Comparison of ENCODE assay signal across 21 mouse cellular contexts in the genomic region with DNA sequence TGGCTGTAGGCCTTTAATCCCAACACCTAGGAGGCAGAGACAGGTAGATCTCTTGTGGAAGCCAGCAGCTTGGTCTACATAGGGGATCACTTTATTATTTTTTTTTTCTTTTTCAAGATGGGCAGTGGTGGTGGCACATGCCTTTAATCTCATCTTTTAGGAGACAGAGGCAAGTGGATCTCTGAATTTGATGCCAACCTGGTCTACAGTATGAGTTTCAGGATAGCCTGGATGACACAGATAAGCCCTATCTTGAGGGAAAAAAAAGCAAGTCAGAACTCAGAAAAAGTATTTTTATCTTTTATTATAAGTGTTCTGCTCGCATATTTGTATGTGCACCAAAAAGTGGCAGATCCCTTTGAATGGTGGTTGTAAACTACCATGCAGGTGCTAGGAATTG. TPM values are rescaled to one million over a fixed set of nuclear protein-coding genes. Genes with fewer than 3 reads are reported as not detected.
DNase-seq lines count a peak whose midpoint lies in the region; ATAC-seq and TF ChIP-seq lines count a peak whose summit lies in the region.
"Had no signal": no experiment of that assay in that cellular context is flagged by ENCODE, and none has a peak within 500 bp of the region (broad histone marks: within the 10 kb centered on the region; RNA-seq: fewer than 3 reads in every experiment).

No protein-coding gene starts in this region.

- no peaks in the 10 kb centered on the region for H3K27me3 ChIP-seq in erythroblast, embryonic 14.5 days (ENCODE audit: control insufficient read depth)
- H3K27me3 ChIP-seq in liver, embryonic 14.5 days (ENCODE audit: control insufficient read depth, insufficient read depth, low read length): no peaks in the 10 kb centered on the region
- no peaks in the 10 kb centered on the region for H3K27me3 ChIP-seq in hindbrain, embryonic 13.5 days
- no peaks in the 10 kb centered on the region for H3K27me3 ChIP-seq in hindbrain, embryonic 12.5 days
- H3K27me3 ChIP-seq: CH12.LX; embryonic facial prominence, embryonic 12.5 days; heart, embryonic 15.5 days had no signal

- no peaks in the 10 kb centered on the region for H3K9me3 ChIP-seq in erythroblast, embryonic 14.5 days (ENCODE audit: control insufficient read depth, low read length)
- no peaks in the 10 kb centered on the region for H3K9me3 ChIP-seq in liver, embryonic 14.5 days (ENCODE audit: control insufficient read depth, low read length)
- no peaks in the 10 kb centered on the region for H3K9me3 ChIP-seq in hindbrain, embryonic 13.5 days
- H3K9me3 ChIP-seq in hindbrain, embryonic 12.5 days (replicated peaks): no peaks in the 10 kb centered on the region
- H3K9me3 ChIP-seq: embryonic facial prominence, embryonic 12.5 days; heart, embryonic 15.5 days had no signal

- peak; percentile 29 for DNase-seq in c-Kit-negative CD71-positive TER-119-positive erythroid progenitor cells, embryonic 14.5 days (ENCODE audit: low read depth, low spot score)
- DNase-seq in liver, embryonic 14.5 days (ENCODE audit: low read depth in 3 of 3, low spot score in 3 of 3): peak; percentile 52 to 56 (median 54)
- DNase-seq in left cerebral cortex, postnatal 14 days (ENCODE audit: low spot score in 2 of 2): no peak
- DNase-seq: adrenal gland, adult 2 months; adrenal gland, postnatal 25 days; cerebellum, adult 11 months; cerebellum, adult 8-10 months; cerebellum, postnatal 14 days; gastrocnemius, postnatal 14 days; heart, adult 2 months; heart, postnatal 36 days had no signal

- no peak for TF ChIP-seq CTCF in liver, embryonic 14.5 days (IDR thresholded peaks at IDR 0.05; ENCODE audit: low read depth)

- H3K4me1 ChIP-seq in erythroblast, embryonic 14.5 days (ENCODE audit: control insufficient read depth): peaks cover 41% of the 10 kb centered on the region
- peaks cover 11 to 13% of the 10 kb centered on the region in 2 experiments for H3K4me1 ChIP-seq in liver, embryonic 14.5 days (replicated peaks; ENCODE audit: control insufficient read depth in 2 of 2, insufficient read depth in 2 of 2, low read length in 1 of 2)
- H3K4me1 ChIP-seq in hindbrain, embryonic 13.5 days (replicated peaks): no peaks in the 10 kb centered on the region
- H3K4me1 ChIP-seq in hindbrain, embryonic 12.5 days: no peaks in the 10 kb centered on the region
- H3K4me1 ChIP-seq: embryonic facial prominence, embryonic 12.5 days had no signal

- WGBS in liver, embryonic 14.5 days (ENCODE audit: insufficient replicate concordance): 9% methylated on average over 1 of the region's 1 CpGs
- WGBS in hindbrain, embryonic 13.5 days: 100% methylated on average over 1 of the region's 1 CpGs
- WGBS in hindbrain, embryonic 12.5 days: 90% methylated on average over 1 of the region's 1 CpGs

- intact Hi-C loops in left cerebral cortex, postnatal 14 days (cut with DNase I): loop anchor here (5.0 kb wide), 1 partner anchor 34 kb away; no protein-coding TSS in a partner anchor

- peak; percentile 71 for TF ChIP-seq EP300 in liver, embryonic 14.5 days (IDR thresholded peaks at IDR 0.05; ENCODE audit: low read depth)

- H3K4me2 ChIP-seq in liver, embryonic 14.5 days (ENCODE audit: low read depth): peak overlapping the region; percentile 51
- H3K4me2 ChIP-seq in hindbrain, embryonic 13.5 days: no peak overlapping the region
- H3K4me2 ChIP-seq in hindbrain, embryonic 12.5 days (replicated peaks): no peak overlapping the region
- H3K4me2 ChIP-seq: embryonic facial prominence, embryonic 12.5 days; heart, embryonic 11.5 days; heart, embryonic 15.5 days had no signal

- H3K9ac ChIP-seq in liver, embryonic 14.5 days (replicated peaks): peak overlapping the region; percentile 34
- no peak overlapping the region for H3K9ac ChIP-seq in hindbrain, embryonic 13.5 days
- no peak overlapping the region for H3K9ac ChIP-seq in hindbrain, embryonic 12.5 days
- H3K9ac ChIP-seq: embryonic facial prominence, embryonic 12.5 days; heart, embryonic 15.5 days had no signal

- peaks cover 91% of the 10 kb centered on the region for H3K36me3 ChIP-seq in erythroblast, embryonic 14.5 days (ENCODE audit: control insufficient read depth)
- H3K36me3 ChIP-seq in liver, embryonic 14.5 days (replicated peaks; ENCODE audit: control insufficient read depth, insufficient read depth, low read depth): peaks cover 55% of the 10 kb centered on the region
- H3K36me3 ChIP-seq in hindbrain, embryonic 13.5 days: peaks cover 65% of the 10 kb centered on the region
- H3K36me3 ChIP-seq in hindbrain, embryonic 12.5 days: peaks cover 64% of the 10 kb centered on the region

- ATAC-seq in liver, embryonic 14.5 days (ENCODE audit: insufficient read depth): peak; percentile 84
- peak; percentile 83 for ATAC-seq in megakaryocyte progenitor cell, adult 5-6 weeks (replicated peaks; ENCODE audit: poor library complexity)
- no peak for ATAC-seq in hindbrain, embryonic 13.5 days (ENCODE audit: low FRiP score)
- no peak for ATAC-seq in hindbrain, embryonic 12.5 days (ENCODE audit: low FRiP score)
- ATAC-seq: forebrain, embryonic 16.5 days; hindbrain, postnatal 0 days had no signal

- peak overlapping the region; percentile 75 for H3K27ac ChIP-seq in liver, embryonic 14.5 days
- no peak overlapping the region for H3K27ac ChIP-seq in hindbrain, embryonic 13.5 days
- H3K27ac ChIP-seq in hindbrain, embryonic 12.5 days: no peak overlapping the region
- H3K27ac ChIP-seq: embryonic facial prominence, embryonic 12.5 days; heart, adult 2 months; heart, embryonic 15.5 days; hindbrain, postnatal 0 days had no signal

- peak overlapping the region; percentile 14 for H3K4me3 ChIP-seq in erythroblast, embryonic 14.5 days (replicated peaks)
- 0 out of 4 replicates have a peak overlapping the region, but pooled peaks of 1 of the 2 experiments have one; percentile 6 for H3K4me3 ChIP-seq in liver, embryonic 14.5 days (ENCODE audit: insufficient read depth in 1 of 2, low read depth in 2 of 2, low read length in 2 of 2)
- H3K4me3 ChIP-seq in hindbrain, embryonic 13.5 days: no peak overlapping the region
- H3K4me3 ChIP-seq in hindbrain, embryonic 12.5 days: no peak overlapping the region
- H3K4me3 ChIP-seq: embryonic facial prominence, embryonic 12.5 days; heart, adult 2 months; heart, embryonic 15.5 days had no signal

RNA-seq across cellular contexts. Expression of a gene that starts 10.5 kb away (rescaled TPM):
- polyA plus RNA-seq in erythroblast, embryonic 14.5 days (2012): 1.6 and 1.8 TPM in 2 replicates
- 8.2 and 9.8 TPM in 2 replicates for polyA plus RNA-seq in liver, embryonic 14.5 days (2012; rRNA removed)
- polyA plus RNA-seq in liver, embryonic 14.5 days (2014; fragmentation: Nextera tagmentation; extraction: Ambion mirVana): 4.7 and 5.5 TPM in 2 replicates
- 49.4 and 51.0 TPM in 2 replicates for total RNA-seq in megakaryocyte progenitor cell, adult 5-6 weeks (2015)
- 49.6 and 58.0 TPM in 2 replicates for total RNA-seq in megakaryocyte progenitor cell, adult 5-6 weeks (2017)
- 12.1 and 12.2 TPM in 2 replicates for polyA plus RNA-seq in hindbrain, embryonic 13.5 days (2015; fragmentation: Nextera tagmentation; extraction: Ambion mirVana)
- polyA plus RNA-seq in hindbrain, embryonic 12.5 days (2016; fragmentation: Nextera tagmentation; extraction: Ambion mirVana): 14.6 and 15.1 TPM in 2 replicates
- 10 to 100 TPM; 34.2 to 34.8 TPM for total RNA-seq in left cerebral cortex, postnatal 14 days (2021)

RNA-seq across cellular contexts. Expression of a gene that starts 20.2 kb away (rescaled TPM):
- 1.0 and 1.1 TPM in 2 replicates for polyA plus RNA-seq in erythroblast, embryonic 14.5 days (2012)
- polyA plus RNA-seq in liver, embryonic 14.5 days (2012; rRNA removed): 7.1 and 8.7 TPM in 2 replicates
- 19.7 and 22.7 TPM in 2 replicates for polyA plus RNA-seq in liver, embryonic 14.5 days (2014; fragmentation: Nextera tagmentation; extraction: Ambion mirVana)
- 86.9 and 89.2 TPM in 2 replicates for total RNA-seq in megakaryocyte progenitor cell, adult 5-6 weeks (2015)
- total RNA-seq in megakaryocyte progenitor cell, adult 5-6 weeks (2017): 39.1 and 47.9 TPM in 2 replicates
- polyA plus RNA-seq in hindbrain, embryonic 13.5 days (2015; fragmentation: Nextera tagmentation; extraction: Ambion mirVana): 67.0 and 67.4 TPM in 2 replicates
- polyA plus RNA-seq in hindbrain, embryonic 12.5 days (2016; fragmentation: Nextera tagmentation; extraction: Ambion mirVana): 74.3 and 84.9 TPM in 2 replicates
- total RNA-seq in left cerebral cortex, postnatal 14 days (2021): 10 to 100 TPM; 46.9 to 52.8 TPM

Comparison
In these comparisons a context has a peak if more than half of its experiments do, and no peak if none do; other contexts are left out.
1. DNase-seq: peak in c-Kit-negative CD71-positive TER-119-positive erythroid progenitor cells, embryonic 14.5 days (single experiment) and liver, embryonic 14.5 days (3 of 3); none in left cerebral cortex, postnatal 14 days (0 of 2).
2. ATAC-seq: peak in liver, embryonic 14.5 days (single experiment) and megakaryocyte progenitor cell, adult 5-6 weeks (single experiment); none in hindbrain, embryonic 13.5 days (single experiment) and hindbrain, embryonic 12.5 days (single experiment).